Mouse (Mus musculus) embryonic fibroblast, embryonic 13.5 days (primary cell): Measurements from ENCODE around the gene Myom1. TPM values are rescaled to one million over a fixed set of nuclear protein-coding genes. Genes with fewer than 3 reads are reported as not detected.

Source experiments
- H3K27ac ChIP-seq: 2 replicates; pipeline ENCODE4 v1.5.1; 2012; ENCODE audit warnings: low read length, control low read depth, inconsistent platforms; ENCODE audit not compliant: insufficient read depth
- H3K4me1 ChIP-seq: 2 replicates; pipeline ENCODE4 v1.6.1; 2011; ENCODE audit warnings: low read length; ENCODE audit not compliant: control insufficient read depth, insufficient read depth
- H3K4me3 ChIP-seq: 2 replicates; pipeline ENCODE4 v1.5.1; 2011; ENCODE audit warnings: mild to moderate bottlenecking, control low read depth, low read length; ENCODE audit not compliant: insufficient read depth
- CTCF ChIP-seq: IDR thresholded peaks from 2 replicates; pipeline ENCODE4 v1.5.1; 2011; ENCODE audit warnings: mild to moderate bottlenecking, control low read depth, low read length, moderate library complexity, borderline replicate concordance; ENCODE audit not compliant: insufficient read depth
- POLR2A ChIP-seq: IDR thresholded peaks from 2 replicates; pipeline ENCODE4 v1.6.1; 2011; ENCODE audit warnings: low read depth, mild to moderate bottlenecking, control low read depth, low read length, moderate library complexity
- polyA plus RNA-seq: library from polyadenylated mRNA; stranded (reverse); fragments of >200 nt; gene quantifications from 2 replicates; pipeline ENCODE4 v1.2.4, GENCODE M21; 2011; ENCODE audit warnings: low read depth; ENCODE audit not compliant: missing spikeins, insufficient read length

Gene Myom1
- polyA plus RNA-seq, 1 experiment: 8.7 TPM

- H3K4me1 ChIP-seq: peaks cover 6% of the 10 kb centered on the region
- no peak for TF ChIP-seq POLR2A
- no peak for TF ChIP-seq CTCF
- H3K27ac ChIP-seq: no peak overlapping the region
- no peak overlapping the region for H3K4me3 ChIP-seq
Observed at GRCm38 (mm10) chr17:71127464-71128110, 125.2 kb downstream of the Myom1 start.

GRCm38 (mm10) chr17:71129489-71130261 lies 127.2 kb downstream of the Myom1 start:
- Histone ChIP-seq H3K27ac (no peak overlapping the region), H3K4me3 (no peak overlapping the region), H3K4me1 (no peaks in the 10 kb centered on the region)
- no peak for TF ChIP-seq CTCF
- no peak for TF ChIP-seq POLR2A

GRCm38 (mm10) chr17:71132221-71132620 lies 129.8 kb downstream of the Myom1 start:
- H3K4me1 ChIP-seq: no peaks in the 10 kb centered on the region
- H3K27ac ChIP-seq: no peak overlapping the region
- H3K4me3 ChIP-seq: no peak overlapping the region
- no peak for TF ChIP-seq CTCF
- TF ChIP-seq POLR2A: no peak

- Histone ChIP-seq H3K4me3 (no peak overlapping the region), H3K27ac (no peak overlapping the region), H3K4me1 (no peaks in the 10 kb centered on the region)
- TF ChIP-seq POLR2A (no peak), CTCF (no peak)
Observed at GRCm38 (mm10) chr17:71132856-71133439, 130.5 kb downstream of the Myom1 start.

GRCm38 (mm10) chr17:71134441-71134955 lies 132.1 kb downstream of the Myom1 start:
- H3K4me1 ChIP-seq: no peaks in the 10 kb centered on the region
- H3K27ac ChIP-seq: no peak overlapping the region
- H3K4me3 ChIP-seq: no peak overlapping the region
- TF ChIP-seq CTCF (no peak), POLR2A (no peak)

GRCm38 (mm10) chr17:71135108-71135507 lies 132.7 kb downstream of the Myom1 start:
- no peak overlapping the region for H3K4me3 ChIP-seq
- H3K27ac ChIP-seq: no peak overlapping the region
- TF ChIP-seq POLR2A (no peak), CTCF (no peak)
- no peaks in the 10 kb centered on the region for H3K4me1 ChIP-seq

GRCm38 (mm10) chr17:71135866-71136265 lies 133.4 kb downstream of the Myom1 start:
- Histone ChIP-seq H3K4me1 (no peaks in the 10 kb centered on the region), H3K4me3 (no peak overlapping the region), H3K27ac (no peak overlapping the region)
- no peak for TF ChIP-seq CTCF
- TF ChIP-seq POLR2A: no peak

- TF ChIP-seq CTCF: no peak
- TF ChIP-seq POLR2A: no peak
- no peak overlapping the region for H3K4me3 ChIP-seq
- H3K27ac ChIP-seq: no peak overlapping the region
- H3K4me1 ChIP-seq: peaks cover 1% of the 10 kb centered on the region; the same call in 1 of the 2 replicates
Observed at GRCm38 (mm10) chr17:71136384-71137333, 134.2 kb downstream of the Myom1 start.

- Histone ChIP-seq H3K4me1 (peaks cover 2% of the 10 kb centered on the region; the same call in 1 of the 2 replicates), H3K27ac (no peak overlapping the region), H3K4me3 (no peak overlapping the region)
- no peak for TF ChIP-seq POLR2A
- no peak for TF ChIP-seq CTCF
Observed at GRCm38 (mm10) chr17:71137334-71137721, 134.9 kb downstream of the Myom1 start.
